Mouse (Mus musculus) layer of hippocampus, postnatal 14 days (tissue): ENCODE measurements around the gene Rab25. TPM values are rescaled to one million over a fixed set of nuclear protein-coding genes. Genes with fewer than 3 reads are reported as not detected.

Source experiments
- DNase-seq, 2 experiments: peaks; one replicate each; pipeline ENCODE4 v3.0.0; 2021 to 2022; ENCODE audit warnings: low spot score in 2 of 2, mixed read lengths in 1 of 2
- microRNA-seq, 2 experiments: library from miRNA; unstranded; fragments of <30 nt; microRNA quantifications; one replicate each; pipeline ENCODE4 v1.2.0; 2021
- total RNA-seq, 2 experiments: library from RNA; stranded (reverse); gene quantifications; 2 replicates each; pipeline ENCODE4 v1.2.3; 2021

Rab25 gene
- total RNA-seq, 2 experiments from 2014 or later = not detected

DNA sequence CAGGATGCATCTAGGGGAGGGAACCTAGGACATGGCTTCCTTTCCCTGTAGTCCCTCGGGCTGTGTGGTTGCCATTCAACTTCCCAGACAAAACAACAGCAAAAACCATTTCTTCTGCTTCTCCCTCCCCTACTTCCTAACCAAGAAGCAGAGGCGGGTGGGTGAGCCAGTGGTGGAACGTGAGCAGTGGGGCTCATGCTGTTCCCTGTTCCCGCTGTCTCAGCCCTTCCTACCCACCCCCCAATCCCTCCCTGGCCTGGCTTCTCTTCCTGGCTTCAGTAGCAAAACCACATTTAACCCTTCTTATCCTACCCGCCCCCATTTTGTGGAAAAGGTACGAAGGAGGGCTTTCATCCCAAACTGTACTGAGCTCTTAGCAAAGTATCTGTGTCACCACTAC is 43.0 kb downstream of the Rab25 start:
- DNase-seq = no peak

DNA sequence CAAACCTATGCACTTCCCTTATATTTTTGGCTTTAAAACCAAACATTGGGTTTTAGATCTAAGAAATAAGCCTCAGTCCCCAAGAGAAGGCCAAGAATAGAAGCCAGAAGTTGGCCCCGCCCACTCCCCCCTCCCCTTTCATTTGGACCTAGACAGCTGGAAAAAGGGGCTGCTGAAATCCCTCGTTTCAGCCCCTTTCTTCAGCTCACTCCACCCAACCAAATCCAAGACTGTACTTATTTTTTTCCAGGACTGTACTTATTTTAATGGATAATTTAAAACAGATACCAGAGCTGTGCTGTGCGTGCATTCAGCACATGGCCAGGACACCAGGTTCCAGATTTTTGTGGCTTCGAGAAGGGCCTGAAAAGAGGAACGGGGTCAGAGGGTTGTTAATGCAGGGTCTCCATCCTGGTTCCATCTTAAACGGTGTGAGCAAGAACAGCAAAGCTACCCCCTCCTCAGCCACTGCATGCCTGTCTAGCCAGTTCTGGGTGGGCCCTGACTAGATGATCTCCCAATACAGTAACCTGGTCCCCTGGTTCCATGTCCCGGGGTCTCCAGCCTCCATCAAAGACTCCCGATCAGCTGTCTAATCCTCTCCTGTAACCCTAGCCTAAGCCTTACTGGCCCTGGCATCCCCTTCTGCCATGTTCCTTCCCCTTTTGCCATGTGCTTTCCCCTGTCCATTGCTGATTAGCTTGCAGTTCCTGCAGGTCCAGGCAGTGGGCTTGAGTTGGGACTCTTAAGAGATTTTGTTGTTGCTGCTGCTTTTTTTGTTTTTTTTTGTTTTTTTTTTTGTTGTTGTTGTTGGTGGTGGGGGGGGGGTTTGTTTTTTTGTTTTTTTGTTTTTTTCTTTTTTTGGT is 44.0 kb downstream of the Rab25 start:
- DNase-seq = no peak

DNA sequence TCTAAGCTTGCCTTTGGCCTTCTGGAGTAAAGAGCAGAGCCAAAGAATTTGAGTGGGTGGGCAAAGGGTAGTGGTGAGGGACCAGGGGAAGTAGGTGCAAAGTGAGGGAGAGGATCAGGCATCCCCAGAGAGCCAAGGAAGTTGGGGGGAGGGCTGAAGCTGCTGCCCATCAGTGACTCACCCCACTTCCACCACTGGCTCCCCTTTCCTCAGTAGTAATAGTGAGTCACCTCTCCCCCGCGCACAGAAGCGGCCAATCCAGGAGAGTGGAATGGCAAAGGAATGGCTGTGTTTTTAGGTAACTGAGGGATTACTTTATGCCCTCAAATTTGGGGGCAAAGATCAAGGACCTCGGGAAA is 44.6 kb downstream of the Rab25 start:
- DNase-seq = no peak

DNA sequence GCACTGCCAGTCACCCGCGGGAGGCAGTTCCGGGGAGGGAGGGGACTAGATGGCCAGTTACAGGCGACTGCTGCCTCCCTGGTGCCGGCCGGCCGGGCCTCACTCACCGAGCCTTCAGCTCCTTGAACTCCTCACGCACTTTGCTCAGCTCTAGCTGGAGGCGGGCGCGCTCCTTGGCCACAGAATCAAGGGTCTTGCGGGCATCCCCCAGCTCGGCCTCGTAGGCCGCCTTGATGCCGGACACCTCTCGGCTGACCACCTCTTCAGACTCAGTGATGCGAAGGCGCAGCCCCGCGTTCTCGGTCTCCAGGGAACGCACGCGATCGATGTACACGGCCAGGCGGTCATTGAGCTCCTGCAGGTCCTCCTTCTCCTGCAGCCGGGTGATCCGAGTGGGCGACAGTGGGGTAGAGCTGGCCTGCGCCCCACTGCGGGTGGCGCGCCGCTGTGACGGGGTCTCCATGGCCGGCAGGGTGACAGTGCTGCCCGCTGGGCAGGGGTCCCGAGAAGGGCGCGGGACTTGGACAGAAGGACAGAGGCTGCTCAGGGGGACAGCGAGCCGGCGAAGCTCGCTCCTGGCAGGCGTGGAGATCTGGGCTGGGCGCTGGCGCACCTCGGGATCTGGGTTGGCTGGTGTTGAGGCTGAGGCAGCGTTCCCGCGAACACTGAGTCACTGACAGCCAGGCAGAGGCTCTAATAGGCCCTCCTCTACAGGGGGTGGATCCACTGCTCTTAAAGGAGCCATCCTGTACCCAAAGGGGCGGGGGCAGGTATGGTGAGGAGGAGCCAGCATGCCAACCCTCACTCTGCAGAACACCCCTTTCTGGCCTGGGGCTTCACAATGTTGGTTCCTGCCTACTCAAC is 45.2 kb downstream of the Rab25 start:
- peak; percentile 88 to 92 for DNase-seq

DNA sequence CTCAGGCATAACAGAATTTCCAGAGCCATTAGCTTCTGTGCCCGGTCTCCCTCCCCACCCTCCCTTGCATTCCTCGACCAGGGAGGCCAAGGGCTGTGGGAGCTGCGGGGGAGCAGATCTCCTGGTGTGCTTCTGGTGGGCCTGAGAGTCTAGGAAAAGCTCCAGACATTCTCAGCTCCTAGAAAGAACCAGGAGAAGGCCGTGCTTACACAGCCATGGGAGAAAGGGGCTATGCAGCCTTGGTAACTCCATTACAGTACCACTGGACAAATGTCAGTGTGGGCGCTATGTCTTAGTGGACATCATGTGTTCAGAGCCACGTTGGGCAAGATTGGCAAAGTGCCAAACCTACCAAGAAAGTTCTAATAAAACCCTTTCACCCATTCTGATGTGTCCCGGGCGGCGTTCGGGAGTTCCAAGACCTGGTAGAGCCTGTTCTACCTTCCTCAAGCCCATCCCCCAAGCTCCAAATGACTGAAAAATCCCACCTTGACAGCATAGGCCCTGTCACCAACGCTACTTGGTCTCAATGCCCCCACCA is 46.0 kb downstream of the Rab25 start:
- DNase-seq = no peak

DNA sequence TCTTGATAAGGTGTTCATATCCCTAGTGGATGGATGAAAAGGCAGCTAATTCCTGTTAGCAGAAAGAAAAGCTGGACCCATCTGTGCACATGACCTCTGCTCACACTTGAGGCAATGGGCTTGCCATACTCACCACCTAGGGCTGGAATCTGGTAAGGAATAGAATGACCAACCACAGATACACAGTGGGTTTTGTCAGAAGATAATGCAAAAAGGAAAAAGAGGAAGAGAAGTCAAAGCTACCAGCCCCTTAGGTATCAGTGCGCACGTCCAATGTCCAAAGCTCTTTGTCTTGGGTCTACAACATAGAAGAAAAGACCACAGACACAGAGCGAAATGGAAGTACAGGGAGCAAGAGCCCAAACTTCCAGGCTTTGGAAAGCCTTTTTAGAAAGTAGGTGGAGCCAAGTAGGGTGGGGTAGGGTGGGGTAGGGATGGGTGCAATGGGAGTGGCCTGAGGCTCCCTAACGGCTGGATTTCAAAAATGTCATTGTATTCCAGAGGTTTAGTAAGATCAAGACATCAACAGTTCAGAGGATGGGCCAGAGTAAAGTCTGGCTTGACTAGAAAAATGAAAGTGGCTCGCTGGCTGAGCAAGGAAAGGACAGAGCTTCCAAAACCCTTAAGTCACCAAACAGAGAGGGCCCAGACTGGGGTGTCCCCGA is 46.6 kb downstream of the Rab25 start:
- DNase-seq = no peak

DNA sequence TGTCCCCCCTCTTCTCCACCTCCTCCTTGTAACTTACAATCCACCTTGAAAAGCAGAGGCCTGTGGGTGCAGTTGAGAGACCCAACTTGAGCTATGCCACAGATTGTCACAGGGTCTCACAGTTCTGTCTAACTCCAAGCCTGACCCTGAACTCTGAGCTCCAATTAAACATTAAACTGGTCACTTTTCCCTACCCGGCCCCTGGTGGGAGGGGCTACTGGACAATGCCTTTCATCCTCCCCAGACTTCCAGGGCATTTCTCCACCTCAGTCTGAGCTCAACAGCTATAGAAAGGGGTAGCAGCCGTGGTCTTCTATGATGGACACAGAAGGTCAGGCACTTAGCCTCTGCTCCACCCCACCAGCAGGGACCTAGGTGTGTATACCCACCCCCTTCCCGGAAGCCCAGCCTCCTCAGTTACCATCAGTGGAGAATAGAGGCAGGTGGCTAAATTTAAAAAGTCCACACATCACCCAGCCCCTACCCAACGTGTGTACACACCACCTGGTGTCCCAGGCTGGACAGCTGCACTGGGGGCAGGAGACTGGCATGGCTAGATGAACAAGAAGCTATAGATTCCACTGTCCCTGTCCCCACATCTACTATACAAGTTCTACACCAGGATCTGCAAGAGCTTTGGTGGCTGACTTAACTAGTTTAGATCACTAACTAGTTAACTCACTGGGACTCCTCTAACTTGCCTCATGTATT is 47.3 kb downstream of the Rab25 start:
- no peak for DNase-seq

DNA sequence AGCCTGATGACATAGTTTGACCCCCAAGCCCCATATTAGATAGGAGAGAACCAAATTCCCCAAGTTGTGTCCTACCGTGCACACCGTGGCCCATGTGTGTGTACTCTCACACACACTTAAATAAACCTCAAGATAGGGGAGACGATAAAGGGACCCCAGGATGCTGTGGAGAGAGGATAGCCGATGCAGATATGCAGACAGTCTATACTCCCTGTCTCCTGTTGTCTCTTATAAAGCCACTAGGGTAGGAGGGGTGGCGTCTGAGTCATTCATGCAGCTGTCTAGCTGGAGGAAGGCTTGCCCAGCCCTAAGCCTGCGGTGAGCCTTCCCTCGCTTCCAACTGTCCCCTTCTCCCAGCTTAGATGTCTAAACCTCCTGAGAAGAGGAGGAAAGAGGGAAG is 48.0 kb downstream of the Rab25 start:
- no peak for DNase-seq

DNA sequence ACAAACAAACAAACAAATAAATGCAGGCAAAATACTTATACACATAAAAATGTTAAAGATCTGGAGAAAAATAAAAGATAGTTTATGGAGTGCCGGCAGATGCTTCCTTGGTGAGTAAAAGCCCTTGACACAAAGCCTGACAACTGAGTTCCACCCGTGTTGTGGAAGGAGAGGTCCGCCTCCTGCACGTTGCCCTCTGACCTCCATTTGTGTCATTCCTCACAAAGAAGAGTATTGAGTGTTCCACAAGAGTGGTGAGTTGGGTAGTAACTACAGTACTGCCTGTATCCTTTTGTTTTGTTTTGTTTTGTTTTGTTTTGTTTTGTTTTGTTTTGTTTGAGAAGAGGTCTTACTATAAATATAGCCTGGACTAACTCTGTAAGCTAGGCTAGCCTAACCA is 48.5 kb downstream of the Rab25 start:
- no peak for DNase-seq

DNA sequence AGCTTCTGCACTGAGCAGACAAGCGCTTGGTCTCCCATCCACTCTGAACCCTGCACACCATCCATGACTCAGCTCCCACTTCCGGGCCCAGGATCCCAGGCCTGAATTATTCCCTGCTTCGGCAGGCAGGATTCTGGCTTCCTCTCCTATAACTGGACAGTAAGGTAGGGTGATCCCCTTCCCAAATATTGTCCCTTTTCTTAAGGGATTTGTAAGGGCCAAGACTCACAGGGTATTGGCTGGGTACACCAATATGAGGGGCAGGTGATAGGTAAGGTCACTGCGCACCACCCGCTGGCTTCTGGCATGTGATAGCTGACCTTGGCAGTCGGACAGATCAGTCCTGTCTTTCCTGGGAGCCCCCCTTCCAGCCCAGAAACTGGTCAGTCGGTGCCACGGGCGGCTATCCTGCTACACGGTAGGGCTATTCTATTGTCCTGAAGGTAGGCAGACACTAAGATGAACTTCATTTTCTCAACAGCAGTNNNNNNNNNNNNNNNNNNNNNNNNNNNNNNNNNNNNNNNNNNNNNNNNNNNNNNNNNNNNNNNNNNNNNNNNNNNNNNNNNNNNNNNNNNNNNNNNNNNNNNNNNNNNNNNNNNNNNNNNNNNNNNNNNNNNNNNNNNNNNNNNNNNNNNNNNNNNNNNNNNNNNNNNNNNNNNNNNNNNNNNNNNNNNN is 52.2 kb downstream of the Rab25 start:
- DNase-seq = no peak

DNA sequence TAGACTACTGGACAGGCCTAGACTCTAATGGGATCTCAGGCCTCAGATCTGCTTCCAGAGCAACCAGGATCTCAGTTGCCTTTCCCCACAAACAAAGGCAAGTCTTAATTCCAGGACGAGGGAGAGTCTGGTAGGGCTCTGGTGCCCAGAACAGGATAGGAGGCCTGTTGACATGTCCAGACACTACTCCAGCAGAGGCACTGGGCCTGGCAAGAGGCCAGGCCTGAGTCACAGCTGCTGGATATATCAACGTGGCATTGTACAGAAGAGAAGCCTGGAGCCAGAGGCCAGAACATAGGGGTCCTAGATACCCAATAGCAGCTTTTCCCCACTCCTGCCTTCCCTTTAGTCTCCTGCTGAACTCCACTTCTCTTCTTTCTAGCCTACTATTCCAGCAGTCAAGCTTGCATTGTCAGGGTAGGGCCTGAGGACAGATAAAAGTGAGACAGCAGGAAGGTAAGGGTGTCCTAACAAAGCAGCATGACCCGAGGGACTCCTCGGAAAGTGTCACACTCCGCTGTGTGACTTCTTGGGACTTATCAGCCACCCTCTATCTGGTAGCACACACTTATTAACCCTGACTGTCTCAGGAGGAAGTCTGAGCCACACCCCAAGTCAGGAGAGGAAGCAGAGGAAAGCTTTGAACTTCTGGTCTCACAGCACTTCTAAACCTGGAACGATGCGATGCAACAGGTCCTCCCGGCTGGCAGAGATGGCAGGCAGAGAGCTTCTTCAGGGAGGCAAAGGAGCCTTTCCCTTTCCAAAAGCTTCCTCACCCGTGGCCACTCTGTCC is 53.1 kb downstream of the Rab25 start:
- DNase-seq = no peak

DNA sequence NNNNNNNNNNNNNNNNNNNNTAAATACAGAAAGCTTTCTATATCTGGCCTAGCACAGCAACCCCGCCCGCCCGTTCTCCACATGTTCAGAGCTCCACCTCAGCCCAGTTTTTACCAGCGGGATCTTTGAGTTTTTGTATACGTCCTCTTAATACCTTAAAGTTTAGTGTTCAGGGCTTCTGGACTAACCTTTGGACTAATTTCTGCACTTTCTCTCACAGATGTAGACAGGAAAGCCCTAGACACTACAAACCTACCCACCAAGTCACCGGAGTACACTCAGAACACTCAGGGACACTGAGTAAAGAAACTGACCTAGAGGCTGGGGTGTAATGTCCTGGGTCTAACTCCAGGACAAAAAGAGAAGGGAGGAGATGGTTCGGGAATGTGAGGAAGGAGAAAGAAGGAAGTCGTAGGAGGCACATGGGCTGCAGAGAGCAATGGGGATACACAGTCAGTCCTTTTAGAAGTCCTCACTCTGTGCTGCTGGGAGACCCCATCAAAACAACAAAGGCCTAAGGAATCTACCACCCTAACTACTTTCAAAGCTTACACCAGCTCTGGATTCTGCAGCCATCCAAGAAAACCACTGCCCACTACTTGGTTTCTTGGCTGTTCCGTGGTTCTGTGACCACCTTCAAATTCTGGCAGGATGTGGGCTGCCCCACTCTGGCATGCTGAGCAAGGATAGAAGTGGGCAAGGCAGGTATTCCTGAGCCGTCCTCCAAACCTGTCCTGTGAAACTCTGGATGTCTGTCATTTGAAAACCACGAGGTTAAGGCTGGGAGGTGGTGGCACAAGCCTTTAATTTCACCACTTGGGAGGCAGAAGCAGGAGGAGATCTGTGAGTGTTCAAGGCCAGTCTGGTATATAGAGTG is 54.2 kb downstream of the Rab25 start:
- no peak for DNase-seq

Small RNA genes within 50 kb of the gene (microRNA-seq; reads per million reads assigned to microRNA genes)
- gene Mir1905 = 0 reads per million in 2 experiments

Other genes with a start within 250 kb of the Rab25 start
- gene Glmp, start 223.3 kb downstream of the Rab25 start, total RNA-seq = 10 to 100 TPM; 86.2 to 90.2 TPM
- 1 to 10 TPM in 1 of 2 experiments, under 1 TPM in 1; 0.93 to 1.3 TPM for gene Tmem79, start 212.2 kb downstream of the Rab25 start, total RNA-seq
- 10 to 100 TPM; 65.4 to 71.8 TPM for gene Smg5, start 212.0 kb downstream of the Rab25 start, total RNA-seq
- 1 to 10 TPM; 8.1 to 9.4 TPM for gene Paqr6, start 183.7 kb downstream of the Rab25 start, total RNA-seq
- gene Bglap3, start 175.6 kb downstream of the Rab25 start, total RNA-seq = not detected
- gene Bglap2, start 169.6 kb downstream of the Rab25 start, total RNA-seq = not detected
- 1 to 10 TPM in 1 of 2 experiments, not detected in 1; 1.3 TPM for gene Bglap, start 163.8 kb downstream of the Rab25 start, total RNA-seq
- 1 to 10 TPM; 6.9 to 9.9 TPM for gene Pmf1, start 138.0 kb downstream of the Rab25 start, total RNA-seq
- 10 to 100 TPM; 68.6 to 70.3 TPM for gene Slc25a44, start 123.2 kb downstream of the Rab25 start, total RNA-seq
- 10 to 100 TPM; 33.1 to 38.1 TPM for gene Sema4a, start 87.1 kb downstream of the Rab25 start, total RNA-seq
- gene Lmna, start 38.3 kb downstream of the Rab25 start, total RNA-seq = 10 to 100 TPM; 42.0 to 49.3 TPM
- gene Mex3a, start 15.9 kb downstream of the Rab25 start, total RNA-seq = 10 to 100 TPM in 1 of 2 experiments, 1 to 10 TPM in 1; 9.0 to 10.7 TPM
- gene Lamtor2, start 4.8 kb upstream of the Rab25 start, total RNA-seq = 100 to 1,000 TPM in 1 of 2 experiments, 10 to 100 TPM in 1; 96.1 to 113 TPM
- gene Ubqln4, start 5.5 kb upstream of the Rab25 start, total RNA-seq = 10 to 100 TPM; 77.3 to 81.8 TPM
- gene Ssr2, start 27.6 kb upstream of the Rab25 start, total RNA-seq = 100 to 1,000 TPM; 110 to 120 TPM
- gene Arhgef2, start 57.7 kb upstream of the Rab25 start, total RNA-seq = 100 to 1,000 TPM; 258 to 259 TPM
- not detected for gene Rxfp4, start 104.8 kb upstream of the Rab25 start, total RNA-seq
- 10 to 100 TPM; 51.5 to 61.6 TPM for gene Khdc4, start 137.5 kb upstream of the Rab25 start, total RNA-seq
- gene Rit1, start 168.5 kb upstream of the Rab25 start, total RNA-seq = 10 to 100 TPM; 49.7 to 57.7 TPM
- gene Syt11, start 226.9 kb upstream of the Rab25 start, total RNA-seq = 100 to 1,000 TPM; 500 to 510 TPM